Mouse (Mus musculus) lung, embryonic 14.5 days (tissue): ENCODE data around the gene Dhx15. TPM values are rescaled to one million over a fixed set of nuclear protein-coding genes. Genes with fewer than 3 reads are reported as not detected.
A peak's percentile ranks its signal among the peaks of the same experiment; 100 is the strongest.
"Not testable (repeated sequence)": the region's sequence is repeated elsewhere in the genome, so short reads cannot be mapped to it uniquely, and the experiment has no call there.

Source experiments
- ATAC-seq: fragments of 200-750 bp; cut with Nextera tagmentation; 2 replicates; pipeline ENCODE4 v1.8.0; 2017; ENCODE audit warnings: mild to moderate bottlenecking, moderate TSS enrichment, moderate library complexity; ENCODE audit not compliant: insufficient read depth
- DNase-seq: peaks from one replicate; pipeline ENCODE4 v3.0.0-alpha.2; 2015
- H3K27ac ChIP-seq: fragments of 300-500 bp; sonication (generic); 2 replicates; pipeline ENCODE4 v1.5.1; 2014; ENCODE audit warnings: low read depth, mild to moderate bottlenecking, moderate library complexity
- H3K27me3 ChIP-seq: fragments of 300-500 bp; sonication (generic); 2 replicates; pipeline ENCODE4 v1.6.1; 2014; ENCODE audit warnings: low read length, control low read depth; ENCODE audit not compliant: insufficient read depth
- H3K36me3 ChIP-seq: fragments of 300-500 bp; sonication (generic); 2 replicates; pipeline ENCODE4 v1.6.1; 2014; ENCODE audit warnings: control low read depth; ENCODE audit not compliant: insufficient read depth
- H3K4me1 ChIP-seq: fragments of 300-500 bp; sonication (generic); 2 replicates; pipeline ENCODE4 v1.6.1; 2014; ENCODE audit warnings: antibody characterized with exemption, control low read depth; ENCODE audit not compliant: insufficient read depth
- H3K4me2 ChIP-seq: fragments of 300-500 bp; sonication (generic); 2 replicates; pipeline ENCODE4 v1.6.1; 2014; ENCODE audit warnings: mild to moderate bottlenecking
- H3K4me3 ChIP-seq: fragments of 300-500 bp; sonication (generic); 2 replicates; pipeline ENCODE4 v1.5.1; 2014; ENCODE audit warnings: low read depth, low read length
- H3K9ac ChIP-seq: fragments of 300-500 bp; sonication (generic); 2 replicates; pipeline ENCODE4 v1.6.1; 2014
- H3K9me3 ChIP-seq: fragments of 300-500 bp; sonication (generic); 2 replicates; pipeline ENCODE4 v1.6.1; 2016; ENCODE audit warnings: low read depth, low read length, control low read depth
- CTCF ChIP-seq: IDR thresholded peaks from 2 replicates; pipeline ENCODE4 v1.5.1; 2016; ENCODE audit warnings: antibody characterized with exemption, low read depth
- WGBS: fragments of 180-500 bp; shearing (Covaris S2); extraction: QIAGEN DNeasy Blood & Tissue Kit; methylation state at CpG from one replicate; pipeline ENCODE4 v1.1.7; 2014; 5-methylcytosine and 5-hydroxymethylcytosine counted together
- polyA plus RNA-seq: library from polyadenylated mRNA; unstranded; fragments of >200 nt; fragmentation: Nextera tagmentation; extraction: Ambion mirVana; gene quantifications from 2 replicates; pipeline ENCODE4 v1.2.1, GENCODE M21; 2014

Gene Dhx15
- 96.8 and 103 TPM in 2 replicates for polyA plus RNA-seq

DNA sequence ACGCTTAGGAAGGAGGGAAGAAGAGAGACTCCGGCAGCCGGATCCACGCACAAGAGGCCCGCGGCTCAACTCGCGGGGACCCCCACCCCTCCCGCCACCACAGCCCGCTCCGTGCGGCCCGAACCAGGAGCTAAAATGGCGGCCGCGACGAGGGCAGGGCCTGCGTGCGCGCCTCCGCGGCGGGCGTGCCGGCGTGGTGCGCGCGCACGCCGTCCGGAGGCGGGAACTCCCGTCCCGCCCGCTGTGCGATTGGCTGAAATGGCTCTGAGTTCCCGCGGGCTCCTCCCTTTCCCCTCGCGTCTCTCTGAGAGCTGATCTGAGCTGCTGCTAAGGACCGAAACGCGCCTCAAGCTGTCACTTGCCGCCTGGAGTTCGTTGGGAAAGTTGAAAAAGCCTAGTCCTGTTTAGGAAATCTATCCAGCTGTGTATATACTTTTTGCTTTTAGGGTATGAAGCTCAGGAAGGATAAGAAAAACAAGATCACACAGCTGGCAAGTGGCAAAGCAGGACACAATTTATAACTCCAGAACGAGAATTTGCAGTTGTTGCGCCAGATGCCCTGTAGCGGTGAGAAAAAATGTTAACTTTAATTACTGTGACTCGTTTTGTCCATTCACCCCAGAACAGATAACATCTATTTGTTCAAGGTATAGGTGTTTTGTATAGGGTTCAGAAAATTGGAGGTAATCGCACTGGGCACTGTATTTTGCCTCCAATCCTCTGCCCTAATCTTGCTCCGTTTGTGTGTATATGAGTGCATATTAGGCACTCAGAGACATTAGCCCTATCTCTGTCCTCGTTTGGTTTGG lies at the start of gene Dhx15:
Gene Dhx15 (minus strand): TSS at position 144 of the 809 bp plus-strand sequence.
- Histone ChIP-seq H3K27ac (peak within 1 kb of the TSS; percentile 95), H3K9me3 (no peaks in the 10 kb centered on the region), H3K4me1 (peaks cover 8% of the 10 kb centered on the region; the same call in 1 of the 2 replicates), H3K4me2 (peak within 1 kb of the TSS; percentile 93), H3K36me3 (no peaks in the 10 kb centered on the region), H3K4me3 (peak within 1 kb of the TSS; percentile 98), H3K9ac (peak within 1 kb of the TSS; percentile 100), H3K27me3 (no peaks in the 10 kb centered on the region)
- peak; percentile 97 for ATAC-seq
- TF ChIP-seq CTCF, result peak; percentile 38; the same call in 1 of the 2 replicates
- peak; percentile 97 for DNase-seq
- under 1% methylated on average over 51 of the region's 53 CpGs for WGBS

DNA sequence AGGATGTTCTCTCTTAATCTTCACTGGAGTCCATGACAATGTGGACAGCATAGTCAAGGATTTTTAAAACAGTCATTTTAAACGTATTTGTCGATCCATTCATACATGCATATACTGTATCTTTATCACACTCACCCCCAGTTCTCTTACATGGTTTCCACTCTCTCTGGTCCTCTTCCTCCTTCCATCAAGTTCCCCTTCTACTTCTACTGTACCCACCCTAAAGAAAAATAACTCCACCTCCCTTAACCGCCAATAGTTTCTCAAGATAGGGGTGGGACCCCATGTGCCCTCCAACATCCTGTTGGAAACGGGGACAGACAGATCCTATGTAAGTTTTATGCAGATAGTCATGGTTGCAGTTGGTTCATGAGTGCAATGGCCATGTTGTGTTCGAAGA lies 48.6 kb upstream of the Dhx15 start:
- Histone ChIP-seq H3K4me3 (no peak overlapping the region), H3K4me2 (no peak overlapping the region), H3K27me3 (no peaks in the 10 kb centered on the region), H3K4me1 (no peaks in the 10 kb centered on the region), H3K9me3 (no peaks in the 10 kb centered on the region), H3K36me3 (no peaks in the 10 kb centered on the region), H3K27ac (no peak overlapping the region), H3K9ac (no peak overlapping the region)
- ATAC-seq (no peak), DNase-seq (no peak)
- no peak for TF ChIP-seq CTCF
- WGBS, result 88% methylated on average over 5 of the region's 5 CpGs

DNA sequence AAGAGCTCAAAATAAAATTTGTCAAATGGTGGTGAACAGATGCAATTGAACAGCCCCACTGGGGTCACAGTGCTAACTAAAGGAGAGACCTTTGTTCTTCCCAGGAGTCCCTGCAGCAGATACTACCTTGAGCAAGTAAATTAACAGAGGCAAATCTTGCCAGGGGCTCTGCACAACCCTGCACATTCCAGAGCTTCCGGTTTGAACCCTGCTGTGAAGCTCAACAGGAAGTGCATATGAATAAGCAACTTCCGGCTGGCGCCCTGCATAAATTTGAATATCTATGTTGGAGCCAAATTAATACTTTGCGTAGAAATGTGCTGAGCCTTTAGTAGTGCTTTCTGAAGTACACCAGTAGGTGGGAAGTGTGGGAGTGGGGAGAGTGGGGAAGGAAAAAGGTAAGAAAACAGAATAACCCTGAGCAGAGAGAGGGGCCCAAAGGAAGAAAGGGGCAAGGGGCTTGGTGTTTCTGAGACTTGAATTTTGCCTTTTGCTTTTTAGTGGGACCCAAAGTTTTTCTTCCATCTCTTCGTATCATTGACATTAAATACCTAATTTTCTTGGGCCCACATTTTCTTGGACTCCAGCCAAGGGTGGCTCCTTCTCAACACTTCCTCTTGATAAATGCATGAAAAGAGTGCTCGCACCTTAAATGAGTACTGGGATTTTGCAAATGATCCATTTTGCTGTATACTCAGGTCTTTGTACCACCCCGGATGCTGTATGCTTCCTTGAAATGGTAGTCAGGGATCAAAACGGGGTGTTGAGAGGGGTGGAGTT lies 47.8 kb upstream of the Dhx15 start:
- no peaks in the 10 kb centered on the region for H3K4me1 ChIP-seq
- H3K4me3 ChIP-seq, result no peak overlapping the region
- H3K36me3 ChIP-seq, result no peaks in the 10 kb centered on the region

DNA sequence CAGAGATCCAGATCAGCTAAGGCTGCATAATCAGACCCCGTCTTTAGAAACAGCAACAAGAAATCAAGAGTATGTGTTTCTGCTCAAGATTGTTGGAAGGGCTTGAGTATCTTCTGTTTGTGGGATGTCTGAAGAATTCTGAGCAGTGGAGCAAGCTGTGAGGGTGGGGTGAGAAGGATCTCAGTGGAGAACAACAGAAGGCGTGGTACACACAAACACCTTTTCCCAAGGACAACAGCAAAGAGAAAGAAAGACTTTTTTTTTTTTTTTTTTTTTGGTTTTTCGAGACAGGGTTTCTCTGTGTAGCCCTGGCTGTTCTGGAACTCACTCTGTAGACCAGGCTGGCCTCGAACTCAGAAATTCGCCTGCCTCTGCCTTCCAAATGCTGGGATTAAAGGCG lies 46.3 kb upstream of the Dhx15 start:
- not testable (repeated sequence) for H3K36me3 ChIP-seq, H3K27ac ChIP-seq, H3K9ac ChIP-seq, H3K4me1 ChIP-seq, DNase-seq, H3K27me3 ChIP-seq, ATAC-seq, H3K4me2 ChIP-seq, H3K9me3 ChIP-seq, H3K4me3 ChIP-seq
- WGBS, result 83% methylated on average over 6 of the region's 6 CpGs

More for the DNA sequence above, 47.8 kb upstream of the Dhx15 start:
- 60% methylated on average over 8 of the region's 8 CpGs for WGBS
- H3K4me2 ChIP-seq, result no peak overlapping the region
- no peak overlapping the region for H3K27ac ChIP-seq
- no peak overlapping the region for H3K9ac ChIP-seq
- DNase-seq (peak; percentile 59), ATAC-seq (peak; percentile 50; the same call in 1 of the 2 replicates)
- TF ChIP-seq CTCF, result no peak
- H3K27me3 ChIP-seq, result no peaks in the 10 kb centered on the region
- no peaks in the 10 kb centered on the region for H3K9me3 ChIP-seq

DNA sequence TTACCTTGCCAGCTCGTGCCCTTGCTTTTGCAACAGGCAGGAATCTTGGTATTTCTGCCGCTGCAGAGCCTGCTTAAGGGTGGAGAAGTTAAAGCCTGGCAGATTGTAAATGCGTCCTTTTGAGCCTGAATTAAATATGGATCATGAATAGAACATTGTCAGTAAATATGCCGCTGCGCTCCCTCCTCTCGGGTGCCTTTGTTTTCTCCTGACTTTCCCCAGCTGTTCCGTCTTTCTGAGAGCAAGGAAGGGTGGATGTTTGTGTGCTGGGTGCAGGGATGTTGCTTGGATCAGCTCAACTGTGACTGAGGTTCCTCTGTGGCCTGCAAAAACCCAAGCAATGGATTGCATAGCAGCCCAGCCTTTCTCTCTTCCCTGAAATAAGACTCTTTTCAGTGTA lies 44.3 kb upstream of the Dhx15 start:
- DNase-seq (no peak), ATAC-seq (no peak)
- H3K4me1 ChIP-seq, result no peaks in the 10 kb centered on the region
- no peaks in the 10 kb centered on the region for H3K36me3 ChIP-seq
- no peak overlapping the region for H3K9ac ChIP-seq
- no peak overlapping the region for H3K4me3 ChIP-seq
- no peak overlapping the region for H3K4me2 ChIP-seq
- no peak overlapping the region for H3K27ac ChIP-seq
- 42% methylated on average over 7 of the region's 7 CpGs for WGBS
- TF ChIP-seq CTCF, result no peak
- no peaks in the 10 kb centered on the region for H3K9me3 ChIP-seq
- no peaks in the 10 kb centered on the region for H3K27me3 ChIP-seq

DNA sequence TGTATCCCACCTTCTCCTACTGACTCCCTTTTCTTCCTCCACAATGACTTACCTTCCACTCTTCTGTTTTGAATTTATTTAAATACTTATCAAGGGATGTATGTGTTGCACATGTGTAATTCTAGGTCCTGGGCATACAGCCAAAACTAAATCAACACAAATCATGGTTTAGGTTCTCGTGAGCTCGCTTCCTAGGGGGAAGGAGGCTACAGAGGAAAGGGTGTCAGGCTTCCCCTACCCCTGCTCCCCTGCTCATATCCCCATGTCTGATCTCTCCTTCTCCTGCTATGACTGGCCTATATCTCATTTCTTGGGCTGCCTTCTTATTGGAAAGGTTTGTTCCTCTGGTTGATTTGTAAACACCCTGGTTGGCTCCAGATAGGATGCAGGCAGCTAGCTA lies 43.6 kb upstream of the Dhx15 start:
- no peak overlapping the region for H3K4me3 ChIP-seq
- no peaks in the 10 kb centered on the region for H3K36me3 ChIP-seq
- ATAC-seq (no peak), DNase-seq (peak; percentile 72)
- H3K9ac ChIP-seq, result no peak overlapping the region
- H3K4me1 ChIP-seq, result no peaks in the 10 kb centered on the region
- H3K4me2 ChIP-seq, result no peak overlapping the region
- TF ChIP-seq CTCF, result no peak
- WGBS, result 21% methylated on average over 2 of the region's 2 CpGs
- no peaks in the 10 kb centered on the region for H3K9me3 ChIP-seq
- H3K27ac ChIP-seq, result no peak overlapping the region
- H3K27me3 ChIP-seq, result no peaks in the 10 kb centered on the region

DNA sequence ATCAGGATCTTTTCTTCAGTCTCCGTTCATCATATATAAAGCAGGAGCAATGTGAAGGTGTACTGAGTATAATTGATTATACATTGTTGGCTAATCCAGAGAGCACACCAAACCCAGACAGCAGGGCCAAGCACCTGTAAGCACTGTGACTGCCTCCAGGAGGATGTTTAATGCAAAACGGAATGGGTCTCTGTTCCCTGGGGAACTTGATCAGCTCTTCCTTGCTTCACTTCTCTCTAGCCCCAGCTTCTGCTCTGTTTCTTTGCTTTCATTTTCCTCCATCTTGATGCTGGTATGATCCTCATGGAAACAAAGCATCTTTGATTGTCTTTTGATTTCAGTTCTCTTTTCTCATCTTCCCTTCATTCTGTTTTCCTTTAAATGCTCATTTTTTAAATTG lies 42.3 kb upstream of the Dhx15 start:
- no peak overlapping the region for H3K4me2 ChIP-seq
- H3K9me3 ChIP-seq, result no peaks in the 10 kb centered on the region
- H3K36me3 ChIP-seq, result no peaks in the 10 kb centered on the region
- WGBS, result 61% methylated on average over 2 of the region's 2 CpGs
- TF ChIP-seq CTCF, result no peak
- H3K4me1 ChIP-seq, result no peaks in the 10 kb centered on the region
- ATAC-seq (no peak), DNase-seq (no peak)
- no peak overlapping the region for H3K4me3 ChIP-seq
- H3K9ac ChIP-seq, result no peak overlapping the region
- H3K27me3 ChIP-seq, result no peaks in the 10 kb centered on the region
- no peak overlapping the region for H3K27ac ChIP-seq
